Mouse (Mus musculus) spleen, adult 2 months (tissue): ENCODE measurements at regions not wholly inside any gene's neighbourhood (a gene's known extent, or its start where the extent isn't known, plus 50 kb on each side); places are given as distances from the start of the nearest gene placed in this dataset.

Experiments used
- DNase-seq, 2 experiments: peaks; one replicate each; pipeline versions ENCODE4 v3.0.0 to v3.0.0-alpha.2; 2012 to 2021; ENCODE audit warnings: low spot score in 2 of 2, low read depth in 1 of 2
- H3K27ac ChIP-seq: fragments of 200-500 bp; 2 replicates; pipeline ENCODE4 v1.5.1; 2012; ENCODE audit warnings: low read length, inconsistent platforms; ENCODE audit not compliant: insufficient read depth
- H3K27me3 ChIP-seq: fragments of 200-500 bp; 2 replicates; pipeline ENCODE4 v1.6.1; 2012; ENCODE audit warnings: mild to moderate bottlenecking, moderate library complexity, low read length, inconsistent platforms; ENCODE audit not compliant: control insufficient read depth, insufficient read depth
- H3K36me3 ChIP-seq: fragments of 200-500 bp; 2 replicates; pipeline ENCODE4 v1.6.1; 2012; ENCODE audit warnings: mild to moderate bottlenecking, low read length, inconsistent platforms; ENCODE audit not compliant: control insufficient read depth, insufficient read depth
- H3K4me1 ChIP-seq: fragments of 200-500 bp; 2 replicates; pipeline ENCODE4 v1.6.1; 2011; ENCODE audit warnings: inconsistent platforms; ENCODE audit not compliant: control insufficient read depth, insufficient read depth, insufficient read length
- H3K4me3 ChIP-seq: fragments of 200-500 bp; 2 replicates; pipeline ENCODE4 v1.5.1; 2011; ENCODE audit warnings: mild to moderate bottlenecking, inconsistent platforms; ENCODE audit not compliant: insufficient read depth, insufficient read length; ENCODE audit errors: extremely low read depth
- CTCF ChIP-seq: fragments of 200-500 bp; IDR thresholded peaks from 2 replicates; pipeline ENCODE4 v1.5.1; 2011; ENCODE audit warnings: mild to moderate bottlenecking, inconsistent platforms; ENCODE audit not compliant: insufficient read depth, insufficient read length, insufficient replicate concordance; ENCODE audit errors: extremely low read depth
- POLR2A ChIP-seq: fragments of 200-500 bp; IDR thresholded peaks from 2 replicates; pipeline ENCODE4 v1.6.1; 2011; ENCODE audit warnings: low read depth, low read length, inconsistent platforms
- WGBS: fragments of 180-500 bp; shearing (Covaris S2); methylation state at CpG from one replicate; pipeline ENCODE4 v1.1.7; 2018; 5-methylcytosine and 5-hydroxymethylcytosine counted together

- 82% methylated on average over 12 of the region's 12 CpGs for WGBS
- no peak overlapping the region for H3K27ac ChIP-seq
- TF ChIP-seq CTCF: no peak
- TF ChIP-seq POLR2A: no peak
- DNase-seq: no peak
- H3K27me3 ChIP-seq: no peaks in the 10 kb centered on the region
- no peaks in the 10 kb centered on the region for H3K4me1 ChIP-seq
- no peak overlapping the region for H3K4me3 ChIP-seq
- no peaks in the 10 kb centered on the region for H3K36me3 ChIP-seq
Observed at GRCm38 (mm10) chr12:112255223-112255622, 109.2 kb downstream of the Kif26a start.

- no peak overlapping the region for H3K4me3 ChIP-seq
- no peaks in the 10 kb centered on the region for H3K36me3 ChIP-seq
- no peaks in the 10 kb centered on the region for H3K27me3 ChIP-seq
- H3K27ac ChIP-seq: no peak overlapping the region
- 75% methylated on average over 11 of the region's 11 CpGs for WGBS
- no peak for DNase-seq
- TF ChIP-seq CTCF (no peak), POLR2A (no peak)
- no peaks in the 10 kb centered on the region for H3K4me1 ChIP-seq
Observed at GRCm38 (mm10) chr12:112257691-112258090, 111.7 kb downstream of the Kif26a start.

- WGBS: 83% methylated on average over 14 of the region's 14 CpGs
- Histone ChIP-seq H3K27me3 (no peaks in the 10 kb centered on the region), H3K36me3 (no peaks in the 10 kb centered on the region), H3K27ac (no peak overlapping the region), H3K4me3 (no peak overlapping the region), H3K4me1 (no peaks in the 10 kb centered on the region)
- TF ChIP-seq POLR2A (no peak), CTCF (no peak)
- DNase-seq: no peak
Observed at GRCm38 (mm10) chr12:112263283-112264056, 117.5 kb downstream of the Kif26a start.

- 87% methylated on average over 7 of the region's 7 CpGs for WGBS
Observed at GRCm38 (mm10) chr12:112264201-112264600, 118.2 kb downstream of the Kif26a start.

GRCm38 (mm10) chr12:112265289-112265969, 119.4 kb downstream of the Kif26a start:
- Histone ChIP-seq H3K36me3 (no peaks in the 10 kb centered on the region), H3K27ac (no peak overlapping the region), H3K4me1 (no peaks in the 10 kb centered on the region), H3K27me3 (no peaks in the 10 kb centered on the region), H3K4me3 (no peak overlapping the region)
- TF ChIP-seq CTCF: no peak
- no peak for TF ChIP-seq POLR2A
- DNase-seq: no peak
- WGBS: 61% methylated on average over 10 of the region's 10 CpGs

More at GRCm38 (mm10) chr12:112264201-112264600, 118.2 kb downstream of the Kif26a start:
- TF ChIP-seq POLR2A (no peak), CTCF (no peak)
- no peaks in the 10 kb centered on the region for H3K4me1 ChIP-seq
- H3K27me3 ChIP-seq: no peaks in the 10 kb centered on the region
- no peak for DNase-seq
- H3K4me3 ChIP-seq: no peak overlapping the region
- no peak overlapping the region for H3K27ac ChIP-seq
- no peaks in the 10 kb centered on the region for H3K36me3 ChIP-seq

- H3K36me3 ChIP-seq: no peaks in the 10 kb centered on the region
- TF ChIP-seq POLR2A (no peak), CTCF (no peak)
- DNase-seq: no peak
- no peak overlapping the region for H3K27ac ChIP-seq
- WGBS: 78% methylated on average over 6 of the region's 6 CpGs
- H3K4me3 ChIP-seq: no peak overlapping the region
- H3K27me3 ChIP-seq: no peaks in the 10 kb centered on the region
- no peaks in the 10 kb centered on the region for H3K4me1 ChIP-seq
Observed at GRCm38 (mm10) chr12:112274026-112274425, 128.0 kb downstream of the Kif26a start.

GRCm38 (mm10) chr12:112274756-112275155, 128.7 kb downstream of the Kif26a start:
- 43% methylated on average over 11 of the region's 11 CpGs for WGBS
- no peak for TF ChIP-seq CTCF
- no peak for TF ChIP-seq POLR2A
- H3K27ac ChIP-seq: no peak overlapping the region
- no peaks in the 10 kb centered on the region for H3K4me1 ChIP-seq
- no peak overlapping the region for H3K4me3 ChIP-seq
- H3K27me3 ChIP-seq: no peaks in the 10 kb centered on the region
- H3K36me3 ChIP-seq: no peaks in the 10 kb centered on the region
- DNase-seq: no peak
